Mouse (Mus musculus) layer of hippocampus, postnatal 10 days (tissue): ENCODE data around the gene Gm34653. TPM values are rescaled to one million over a fixed set of nuclear protein-coding genes. Genes with fewer than 3 reads are reported as not detected.
"Not testable (repeated sequence)": the region's sequence is repeated elsewhere in the genome, so short reads cannot be mapped to it uniquely, and the experiment has no call there.

Source experiments
- DNase-seq, 2 experiments: peaks; one replicate each; pipeline ENCODE4 v3.0.0; 2021; ENCODE audit warnings: low spot score in 2 of 2
- total RNA-seq, 2 experiments: library from RNA; stranded (reverse); gene quantifications; 2 replicates each; pipeline ENCODE4 v1.2.3; 2021

The Gm34653 gene
- total RNA-seq, 2 experiments from 2014 or later = not detected

- not testable (repeated sequence) for DNase-seq
These were observed 16.9 kb upstream of the Gm34653 start for GRCm38 (mm10) chr2:34815893-34816292.

DNA sequence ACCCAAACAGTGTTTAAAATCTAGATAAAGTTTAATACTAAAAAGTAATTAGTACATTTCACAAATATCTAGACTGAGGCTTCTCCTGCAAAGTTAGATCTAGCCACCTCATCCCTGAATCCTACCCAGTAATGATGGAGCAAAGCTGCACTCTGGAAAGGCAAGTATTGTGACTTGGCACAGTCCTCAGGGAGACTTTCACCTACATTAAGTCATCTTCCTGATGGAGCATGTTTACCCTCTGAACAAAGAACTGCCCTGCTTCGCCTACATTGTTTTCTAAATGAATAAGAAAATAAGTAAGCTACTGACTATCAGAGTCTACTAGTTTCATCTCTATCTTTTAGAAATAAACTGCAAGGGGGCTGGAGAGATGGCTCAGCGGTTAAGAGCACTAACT, 14.3 kb upstream of the Gm34653 start:
- DNase-seq = no peak

DNA sequence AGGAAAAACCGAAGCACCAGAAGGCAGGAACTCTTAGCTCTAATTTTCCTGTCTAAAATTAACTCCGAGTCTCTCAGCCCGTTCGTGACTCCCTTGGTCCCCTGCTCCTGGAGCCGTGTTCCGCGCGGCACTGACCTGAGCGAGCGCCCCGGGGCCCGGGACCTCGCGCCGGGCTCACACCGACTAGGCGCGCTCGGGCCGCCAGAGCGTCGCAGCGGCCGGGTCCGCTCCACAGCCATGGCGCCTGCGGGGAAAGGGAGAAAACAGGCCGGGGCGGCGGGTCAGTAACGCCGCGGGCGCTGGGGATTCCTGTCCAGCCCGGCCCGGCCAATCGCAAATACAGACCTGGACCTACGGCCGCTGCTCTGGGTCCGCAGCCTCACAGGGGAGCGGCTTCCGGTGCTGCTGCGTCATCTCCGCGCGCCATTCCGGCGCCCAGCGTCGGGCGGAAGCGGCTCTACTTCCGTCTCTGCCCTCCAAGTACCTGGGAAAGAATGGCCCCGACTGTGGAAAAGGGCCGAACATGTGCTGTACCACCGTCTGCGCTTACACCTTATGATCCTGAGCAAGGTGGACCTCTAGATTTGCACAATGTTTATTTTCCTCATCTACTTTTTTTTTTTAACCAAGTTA, 6.9 kb upstream of the Gm34653 start, which contains the start of gene Fbxw2:
Gene Fbxw2, minus strand, starts transcription at position 485 of the 633 bp plus-strand sequence.
- DNase-seq = peak; percentile 87 to 92

GRCm38 (mm10) chr2:34826460-34827231, 6.2 kb upstream of the Gm34653 start:
- DNase-seq = no peak

DNA sequence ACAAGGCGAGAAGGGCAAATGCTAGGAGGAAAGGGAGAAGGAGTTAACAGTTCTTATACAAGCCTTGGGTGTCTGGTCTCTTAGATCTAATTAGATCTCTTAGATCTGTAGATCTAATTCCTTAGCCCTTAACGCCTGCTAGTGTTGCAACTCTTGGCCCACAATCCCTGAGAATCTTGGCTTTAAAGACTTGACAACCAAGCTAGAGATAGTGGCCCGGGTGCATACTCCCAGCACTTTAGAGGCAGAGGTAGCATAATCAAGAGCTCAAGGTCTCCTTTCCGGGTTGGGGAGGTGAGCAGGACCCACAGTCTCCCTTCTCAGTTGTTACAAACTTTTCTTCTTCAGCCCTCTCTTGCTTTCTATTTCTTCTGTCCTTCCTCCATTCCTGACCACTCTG, 5.2 kb upstream of the Gm34653 start:
- DNase-seq = no peak

DNA sequence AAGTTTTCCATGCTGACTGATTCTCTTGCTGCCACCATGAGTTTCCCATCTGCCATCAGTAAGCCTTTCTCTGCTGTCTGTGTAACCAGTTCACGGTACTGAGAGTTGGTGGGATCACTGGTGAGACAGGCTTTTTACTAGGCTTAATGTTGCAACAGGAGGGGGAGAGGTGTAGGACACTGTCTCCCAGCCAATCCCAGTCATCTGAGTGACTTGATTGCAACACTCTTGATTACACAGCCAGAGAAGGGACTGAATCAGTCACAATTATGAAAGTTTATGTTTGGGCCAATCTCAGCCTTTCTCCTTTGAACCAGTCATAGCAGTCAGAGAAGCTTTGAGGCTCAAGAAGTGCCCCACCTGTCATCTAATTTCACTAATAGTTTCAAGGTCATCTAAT, 4.8 kb upstream of the Gm34653 start:
- DNase-seq = no peak

DNA sequence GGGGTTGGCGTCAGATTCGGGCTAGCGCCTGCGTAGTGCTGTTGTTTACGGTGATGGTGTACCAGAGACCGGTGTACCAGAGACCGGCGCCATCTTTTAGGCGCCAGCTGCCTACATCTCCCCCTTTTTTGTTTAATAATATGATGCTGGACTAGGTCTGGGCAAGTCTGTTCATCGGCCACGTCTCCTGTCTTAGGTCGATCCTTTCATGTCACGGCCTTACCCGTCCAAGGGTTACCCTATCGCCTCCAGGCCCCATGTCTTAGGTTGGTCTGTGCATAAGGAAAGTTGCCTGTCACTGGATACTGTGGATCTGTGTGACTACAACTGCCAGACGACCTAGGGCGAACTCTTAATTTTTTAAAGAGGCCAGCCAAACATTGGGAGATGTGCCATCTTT, 2.7 kb upstream of the Gm34653 start:
- DNase-seq = not testable (repeated sequence)

DNA sequence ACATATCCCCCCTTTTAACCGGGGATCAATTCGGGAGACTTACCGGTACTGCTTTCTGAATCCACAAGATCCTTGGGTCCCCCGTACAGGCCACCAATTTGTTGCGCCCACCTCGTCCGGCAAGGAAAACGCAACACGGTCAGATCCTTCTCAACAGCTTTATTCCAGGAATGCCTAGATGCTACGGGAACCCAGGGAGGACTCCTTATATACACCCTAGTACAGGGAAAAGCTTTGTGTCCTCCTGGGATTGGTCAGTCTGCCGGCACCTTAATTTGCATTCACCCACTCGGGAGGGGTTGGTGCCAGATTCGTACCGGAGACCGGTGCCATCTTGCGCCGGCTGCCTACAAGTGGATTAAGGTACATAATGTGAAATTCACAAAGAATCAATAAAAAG, 817 bp downstream of the Gm34653 start:
- no peak for DNase-seq

DNA sequence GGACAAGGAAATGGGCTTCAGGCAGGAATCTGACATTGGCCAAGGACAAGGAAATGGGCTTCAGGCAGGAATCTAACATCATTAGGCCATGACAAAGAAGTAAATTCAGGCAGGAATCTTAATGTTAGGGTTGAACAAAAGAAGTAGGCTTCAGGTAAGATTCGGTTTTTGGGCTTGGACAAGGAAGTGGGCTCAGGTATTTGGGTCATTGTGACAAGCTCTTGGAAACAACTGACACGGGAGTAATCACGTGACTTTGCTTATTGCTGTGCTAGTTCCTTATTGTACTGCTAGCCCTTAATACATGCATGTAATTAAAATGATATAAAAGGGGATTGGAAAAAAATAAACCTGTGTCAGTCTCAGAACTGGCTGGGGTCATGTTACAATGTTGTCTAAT, 2.9 kb downstream of the Gm34653 start:
- no peak for DNase-seq

GRCm38 (mm10) chr2:34840143-34840542, 7.3 kb downstream of the Gm34653 start:
- DNase-seq = not testable (repeated sequence)

GRCm38 (mm10) chr2:34841706-34842105, 8.9 kb downstream of the Gm34653 start:
- peak; percentile 27 to 45 for DNase-seq

- DNase-seq = no peak
These were observed 10.6 kb downstream of the Gm34653 start for GRCm38 (mm10) chr2:34843211-34843939.

DNA sequence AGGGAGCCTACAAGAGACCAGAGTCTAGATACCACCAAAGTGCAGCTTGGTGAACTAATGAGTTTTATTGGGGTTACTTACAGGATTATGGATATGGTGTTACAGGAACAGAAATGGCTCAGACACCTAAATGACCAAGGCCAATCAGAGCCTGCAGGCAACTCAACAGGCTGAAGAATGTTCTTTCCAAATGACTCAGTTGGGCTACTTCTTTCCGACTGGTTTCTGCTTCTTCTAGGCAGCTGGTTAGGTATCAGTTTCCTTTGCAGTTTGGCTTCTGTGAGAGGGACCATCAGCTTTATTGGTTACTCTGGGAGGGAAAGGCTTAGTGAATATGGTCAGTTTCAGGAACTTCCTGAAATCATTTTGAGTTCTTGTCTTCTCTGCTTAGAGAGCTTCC, 14.9 kb downstream of the Gm34653 start:
- DNase-seq = no peak

- DNase-seq = no peak
These were observed 22.5 kb downstream of the Gm34653 start for GRCm38 (mm10) chr2:34855265-34855664.

- DNase-seq = no peak
These were observed 24.9 kb downstream of the Gm34653 start for GRCm38 (mm10) chr2:34857728-34858127.

DNA sequence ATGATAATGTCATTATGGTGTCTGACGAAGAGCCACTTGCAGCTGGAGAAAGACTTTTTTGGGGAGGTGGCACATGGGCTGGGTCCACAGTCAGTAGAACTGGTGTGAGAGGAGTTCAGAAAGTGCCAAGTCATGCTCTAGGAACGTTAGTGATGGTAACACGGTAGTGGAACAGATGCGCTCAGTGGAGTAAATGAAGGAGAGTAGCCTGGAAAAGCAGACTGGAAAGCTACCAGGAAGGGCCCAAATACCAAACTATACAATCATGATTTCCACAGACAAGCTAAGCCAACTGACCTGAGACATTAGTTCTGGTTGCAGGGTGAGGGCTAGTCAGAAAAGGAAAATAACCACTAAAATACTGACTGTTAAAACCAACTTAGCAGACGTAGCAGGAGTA, 36.9 kb downstream of the Gm34653 start:
- no peak for DNase-seq

DNA sequence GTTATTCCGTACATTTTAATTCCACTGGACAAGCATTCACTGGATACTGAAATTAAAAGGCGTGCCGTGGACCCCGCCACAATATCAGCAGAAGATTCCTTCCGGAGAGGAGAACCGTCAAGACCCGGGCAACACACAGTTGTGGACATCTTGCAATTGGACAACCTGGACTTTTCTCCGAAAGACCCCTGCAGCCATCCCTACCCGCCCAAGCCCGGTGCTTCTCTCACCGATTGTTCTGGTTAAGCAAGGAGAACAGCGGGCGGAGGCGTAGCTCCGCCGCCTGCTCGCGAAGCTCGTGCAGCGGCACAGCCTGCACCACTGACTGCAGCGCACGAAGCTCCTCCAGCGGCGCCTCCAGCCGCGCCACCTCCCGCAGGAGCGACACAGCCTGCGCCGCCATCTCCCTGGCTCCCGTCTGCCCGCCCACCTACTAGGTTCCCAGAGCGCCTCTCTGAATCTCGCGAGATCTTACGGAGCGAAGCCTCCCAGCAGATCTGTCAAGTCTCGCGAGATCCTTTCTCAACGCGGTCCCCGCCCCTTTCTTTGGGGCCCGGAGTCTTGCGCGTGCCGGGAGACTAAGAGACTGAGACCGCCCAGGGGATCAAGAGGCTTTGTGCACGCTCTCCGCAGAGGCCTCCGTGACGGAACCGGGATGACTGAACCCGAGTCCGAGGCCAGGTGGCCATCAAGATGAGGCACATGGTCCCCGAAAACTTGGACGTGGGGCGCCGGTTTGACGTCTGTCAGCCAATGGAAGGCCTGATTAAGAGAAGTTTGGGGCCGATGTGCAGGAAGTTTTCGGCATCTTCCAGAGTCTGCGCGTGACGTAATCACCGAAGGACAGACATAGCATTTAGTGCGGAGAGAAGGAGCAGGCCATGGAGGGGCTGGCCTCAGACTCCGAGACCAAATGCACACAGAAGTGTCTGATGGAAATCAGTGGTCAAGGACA, 38.0 kb downstream of the Gm34653 start:
- DNase-seq = peak; percentile 87 to 89

DNA sequence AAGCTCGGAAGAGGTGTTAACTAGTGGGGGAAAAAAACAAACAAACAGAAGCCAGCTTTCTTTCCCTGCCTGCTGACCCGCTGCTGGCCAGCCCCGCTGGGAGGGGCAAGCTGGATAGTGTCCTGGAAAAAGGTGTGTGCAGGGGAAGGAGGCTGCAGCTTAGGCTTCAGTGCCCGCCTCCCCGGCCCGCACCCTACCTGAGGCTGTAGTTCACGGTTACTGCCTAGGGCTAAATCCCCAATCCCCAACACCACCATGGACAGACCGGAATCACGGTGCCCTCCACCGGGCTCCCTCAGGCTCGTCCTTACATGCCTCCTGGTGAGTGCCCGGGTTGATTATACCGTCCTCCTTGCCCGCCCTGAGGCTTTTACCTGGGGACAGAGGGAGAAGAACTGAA, 41.5 kb downstream of the Gm34653 start, which contains the start of gene Cutal:
Gene Cutal, plus strand, starts transcription at position 126 of the 400 bp plus-strand sequence.
- no peak for DNase-seq

- no peak for DNase-seq
These were observed 42.1 kb downstream of the Gm34653 start, which contains the start of gene Psmd5 for GRCm38 (mm10) chr2:34874816-34875345. Psmd5 (minus strand) TSS chr2:34874968.

- no peak for DNase-seq
These were observed 47.2 kb downstream of the Gm34653 start for GRCm38 (mm10) chr2:34880054-34880453.
